Mouse (Mus musculus) gastrocnemius, adult 8-10 months (tissue): ENCODE data around the gene Olfr1084. TPM values are rescaled to one million over a fixed set of nuclear protein-coding genes. Genes with fewer than 3 reads are reported as not detected.
"Not testable (repeated sequence)": the region's sequence is repeated elsewhere in the genome, so short reads cannot be mapped to it uniquely, and the experiment has no call there.

Experiments
- DNase-seq, 2 experiments: peaks; one replicate each; pipeline ENCODE4 v3.0.0; 2022; ENCODE audit warnings: low spot score in 2 of 2
- total RNA-seq, 4 experiments: library from RNA; stranded (reverse); gene quantifications; 2 replicates each; pipeline ENCODE4 v1.2.4; 2022

Gene Olfr1084
- total RNA-seq: not detected

GRCm38 (mm10) chr2:86639625-86640024 is at the start of gene Olfr1084:
TSS of gene Olfr1084 (minus strand) at chr2:86639725.
- not testable (repeated sequence) for DNase-seq

- no peak for DNase-seq
Measured at GRCm38 (mm10) chr2:86679992-86680391, 40.5 kb upstream of the Olfr1084 start, which contains the start of gene Olfr1086. TSS of gene Olfr1086 (minus strand) at chr2:86680092.

GRCm38 (mm10) chr2:86661919-86662318 is 22.4 kb upstream of the Olfr1084 start, which contains the start of gene Olfr1085:
TSS of gene Olfr1085 (minus strand) at chr2:86662019.
- DNase-seq: no peak

- DNase-seq: not testable (repeated sequence)
Measured at GRCm38 (mm10) chr2:86598866-86599265, 40.7 kb downstream of the Olfr1084 start, which contains the start of gene Olfr1082. TSS of gene Olfr1082 (minus strand) at chr2:86598966.

Other genes with a start within 250 kb of the Olfr1084 start
- not detected for gene Olfr1061, start 225.7 kb downstream of the Olfr1084 start, total RNA-seq
- gene Olfr1062, start 213.0 kb downstream of the Olfr1084 start, total RNA-seq: not detected
- gene Olfr1065, start 189.1 kb downstream of the Olfr1084 start, total RNA-seq: not detected
- gene Olfr1066, start 183.5 kb downstream of the Olfr1084 start, total RNA-seq: not detected
- not detected for gene Olfr228, start 152.3 kb downstream of the Olfr1084 start, total RNA-seq
- gene Olfr1076, start 131.3 kb downstream of the Olfr1084 start, total RNA-seq: not detected
- gene Olfr1079, start 97.2 kb downstream of the Olfr1084 start, total RNA-seq: not detected
- gene Olfr1080, start 81.5 kb downstream of the Olfr1084 start, total RNA-seq: not detected
- not detected for gene Olfr1082, start 40.8 kb downstream of the Olfr1084 start, total RNA-seq
- not detected for gene Olfr1085, start 22.3 kb upstream of the Olfr1084 start, total RNA-seq
- gene Olfr1086, start 40.4 kb upstream of the Olfr1084 start, total RNA-seq: not detected
- gene Olfr1087, start 58.7 kb upstream of the Olfr1084 start, total RNA-seq: not detected
- gene Olfr1089, start 94.0 kb upstream of the Olfr1084 start, total RNA-seq: not detected
- gene Olfr1090, start 119.3 kb upstream of the Olfr1084 start, total RNA-seq: not detected
- not detected for gene Olfr1093, start 142.8 kb upstream of the Olfr1084 start, total RNA-seq
- not detected for gene Olfr141, start 170.3 kb upstream of the Olfr1084 start, total RNA-seq
- gene Olfr1094, start 184.9 kb upstream of the Olfr1084 start, total RNA-seq: not detected
- not detected for gene Olfr1095, start 212.0 kb upstream of the Olfr1084 start, total RNA-seq
- not detected for gene Gm13723, start 235.1 kb upstream of the Olfr1084 start, total RNA-seq